Mouse (Mus musculus) liver, embryonic 14.5 days (tissue): ENCODE measurements at regions not wholly inside any gene's neighbourhood (a gene's known extent, or its start where the extent isn't known, plus 50 kb on each side); places are given as distances from the start of the nearest gene placed in this dataset.
"Not testable (repeated sequence)": the region's sequence is repeated elsewhere in the genome, so short reads cannot be mapped to it uniquely, and the experiment has no call there.

Source experiments
- CTCF ChIP-seq: IDR thresholded peaks from 2 replicates; pipeline ENCODE4 v1.5.1; 2016; ENCODE audit warnings: antibody characterized with exemption, low read depth, control low read depth
- EP300 ChIP-seq: IDR thresholded peaks from 2 replicates; pipeline ENCODE4 v1.6.1; 2016; ENCODE audit warnings: antibody characterized with exemption, low read depth

- TF ChIP-seq CTCF, EP300: not testable (repeated sequence)
Observed at GRCm38 (mm10) chr6:109246510-109246909, 418.1 kb downstream of the Edem1 start.
